Mouse (Mus musculus): ENCODE data around the gene Ppfibp1. TPM values are rescaled to one million over a fixed set of nuclear protein-coding genes. Genes with fewer than 3 reads are reported as not detected.

Ppfibp1 gene
- polyA plus RNA-seq, 2 experiments = 46.3 to 59.7 TPM

- H3K4me3 ChIP-seq (replicated peaks; ENCODE audit: low read length) = no peak overlapping the region
- H3K4me1 ChIP-seq (ENCODE audit: control insufficient read depth, insufficient read depth, low read length) = no peaks in the 10 kb centered on the region
- H3K9me3 ChIP-seq (ENCODE audit: control insufficient read depth, low read length) = no peaks in the 10 kb centered on the region
- H3K4me2 ChIP-seq (replicated peaks; ENCODE audit: low read depth, low read length, severe bottlenecking) = no peak overlapping the region
- no peaks in the 10 kb centered on the region for H3K27me3 ChIP-seq (ENCODE audit: control insufficient read depth, insufficient read depth, low read length)
- ATAC-seq (ENCODE audit: low FRiP score, low read depth) = no peak
- H3K9ac ChIP-seq (ENCODE audit: low read depth, low read length, severe bottlenecking) = no peak overlapping the region
- 90% methylated on average over 13 of the region's 13 CpGs for WGBS
- TF ChIP-seq POLR2A (IDR thresholded peaks at IDR 0.05; ENCODE audit: borderline replicate concordance, extremely low read depth, insufficient read depth, insufficient read length) = no peak
- H3K36me3 ChIP-seq (ENCODE audit: control insufficient read depth, insufficient read depth, low read length) = peaks cover 64% of the 10 kb centered on the region
- no peak for DNase-seq (ENCODE audit: low spot score)
- no peak overlapping the region for H3K27ac ChIP-seq (replicated peaks; ENCODE audit: low read depth, low read length)
These were observed 161.0 kb downstream of the Ppfibp1 start for GRCm38 (mm10) chr6:147049239-147049805.

GRCm38 (mm10) chr6:147051666-147052065 is 163.4 kb downstream of the Ppfibp1 start:
- DNase-seq (ENCODE audit: low spot score) (no peak), ATAC-seq (ENCODE audit: low FRiP score, low read depth) (no peak)
- no peak for TF ChIP-seq POLR2A (IDR thresholded peaks at IDR 0.05; ENCODE audit: borderline replicate concordance, extremely low read depth, insufficient read depth, insufficient read length)
- WGBS = 96% methylated on average over 8 of the region's 8 CpGs
- Histone ChIP-seq H3K4me1 (ENCODE audit: control insufficient read depth, insufficient read depth, low read length) (no peaks in the 10 kb centered on the region), H3K9me3 (ENCODE audit: control insufficient read depth, low read length) (no peaks in the 10 kb centered on the region), H3K36me3 (ENCODE audit: control insufficient read depth, insufficient read depth, low read length) (peaks cover 83% of the 10 kb centered on the region), H3K27ac (replicated peaks; ENCODE audit: low read depth, low read length) (no peak overlapping the region), H3K27me3 (ENCODE audit: control insufficient read depth, insufficient read depth, low read length) (no peaks in the 10 kb centered on the region), H3K9ac (ENCODE audit: low read depth, low read length, severe bottlenecking) (no peak overlapping the region), H3K4me2 (replicated peaks; ENCODE audit: low read depth, low read length, severe bottlenecking) (no peak overlapping the region), H3K4me3 (replicated peaks; ENCODE audit: low read length) (no peak overlapping the region)

GRCm38 (mm10) chr6:147052440-147052839 is 164.2 kb downstream of the Ppfibp1 start:
- Histone ChIP-seq H3K27me3 (ENCODE audit: control insufficient read depth, insufficient read depth, low read length) (no peaks in the 10 kb centered on the region), H3K4me1 (ENCODE audit: control insufficient read depth, insufficient read depth, low read length) (no peaks in the 10 kb centered on the region), H3K9me3 (ENCODE audit: control insufficient read depth, low read length) (no peaks in the 10 kb centered on the region), H3K27ac (replicated peaks; ENCODE audit: low read depth, low read length) (no peak overlapping the region), H3K9ac (ENCODE audit: low read depth, low read length, severe bottlenecking) (no peak overlapping the region), H3K4me2 (replicated peaks; ENCODE audit: low read depth, low read length, severe bottlenecking) (no peak overlapping the region), H3K4me3 (replicated peaks; ENCODE audit: low read length) (no peak overlapping the region), H3K36me3 (ENCODE audit: control insufficient read depth, insufficient read depth, low read length) (peaks cover 78% of the 10 kb centered on the region)
- WGBS = 92% methylated on average over 9 of the region's 9 CpGs
- no peak for DNase-seq (ENCODE audit: low spot score)
- no peak for TF ChIP-seq POLR2A (IDR thresholded peaks at IDR 0.05; ENCODE audit: borderline replicate concordance, extremely low read depth, insufficient read depth, insufficient read length)
- no peak for ATAC-seq (ENCODE audit: low FRiP score, low read depth)

- no peak for DNase-seq (ENCODE audit: low spot score)
- Histone ChIP-seq H3K9me3 (ENCODE audit: control insufficient read depth, low read length) (no peaks in the 10 kb centered on the region), H3K27ac (replicated peaks; ENCODE audit: low read depth, low read length) (no peak overlapping the region), H3K36me3 (ENCODE audit: control insufficient read depth, insufficient read depth, low read length) (peaks cover 63% of the 10 kb centered on the region), H3K4me1 (ENCODE audit: control insufficient read depth, insufficient read depth, low read length) (no peaks in the 10 kb centered on the region), H3K4me3 (replicated peaks; ENCODE audit: low read length) (no peak overlapping the region), H3K4me2 (replicated peaks; ENCODE audit: low read depth, low read length, severe bottlenecking) (no peak overlapping the region), H3K27me3 (ENCODE audit: control insufficient read depth, insufficient read depth, low read length) (no peaks in the 10 kb centered on the region), H3K9ac (ENCODE audit: low read depth, low read length, severe bottlenecking) (no peak overlapping the region)
- ATAC-seq (ENCODE audit: low FRiP score, low read depth) = no peak
- 90% methylated on average over 19 of the region's 19 CpGs for WGBS
- no peak for TF ChIP-seq POLR2A (IDR thresholded peaks at IDR 0.05; ENCODE audit: borderline replicate concordance, extremely low read depth, insufficient read depth, insufficient read length)
These were observed 165.7 kb downstream of the Ppfibp1 start for GRCm38 (mm10) chr6:147053785-147054646.

- H3K4me2 ChIP-seq (replicated peaks; ENCODE audit: low read depth, low read length, severe bottlenecking) = no peak overlapping the region
- ATAC-seq (ENCODE audit: low FRiP score, low read depth) = no peak
These were observed 167.2 kb downstream of the Ppfibp1 start for GRCm38 (mm10) chr6:147055374-147055977.

More at GRCm38 (mm10) chr6:147055374-147055977, 167.2 kb downstream of the Ppfibp1 start:
- H3K36me3 ChIP-seq (ENCODE audit: control insufficient read depth, insufficient read depth, low read length) = peaks cover 60% of the 10 kb centered on the region
- WGBS = 82% methylated on average over 10 of the region's 10 CpGs
- no peak for TF ChIP-seq POLR2A (IDR thresholded peaks at IDR 0.05; ENCODE audit: borderline replicate concordance, extremely low read depth, insufficient read depth, insufficient read length)
- no peak overlapping the region for H3K9ac ChIP-seq (ENCODE audit: low read depth, low read length, severe bottlenecking)
- no peaks in the 10 kb centered on the region for H3K9me3 ChIP-seq (ENCODE audit: control insufficient read depth, low read length)
- no peak overlapping the region for H3K27ac ChIP-seq (replicated peaks; ENCODE audit: low read depth, low read length)
- no peaks in the 10 kb centered on the region for H3K27me3 ChIP-seq (ENCODE audit: control insufficient read depth, insufficient read depth, low read length)
- H3K4me3 ChIP-seq (replicated peaks; ENCODE audit: low read length) = no peak overlapping the region
- H3K4me1 ChIP-seq (ENCODE audit: control insufficient read depth, insufficient read depth, low read length) = no peaks in the 10 kb centered on the region
- DNase-seq (ENCODE audit: low spot score) = no peak

All from limb, embryonic 14.5 days (tissue).